Mouse (Mus musculus) Patski (cell line): Measurements from ENCODE around the gene Vtn. TPM values are rescaled to one million over a fixed set of nuclear protein-coding genes. Genes with fewer than 3 reads are reported as not detected.
A peak's percentile ranks its signal among the peaks of the same experiment; 100 is the strongest.

Experiments used
- ATAC-seq: fragments of 100-300 bp; one replicate; pipeline ENCODE4 v1.8.0; 2021
- CTCF ChIA-PET: fragments of 350-600 bp; sonication (Branson Sonifier 250); formaldehyde crosslinking; loops from one replicate; lab custom pipeline; 2022; ENCODE audit warnings: inconsistent platforms; lab: Charles Lee
- POLR2A ChIA-PET: fragments of 350-600 bp; sonication (Branson Sonifier 250); formaldehyde crosslinking; loops from one replicate; lab custom pipeline; 2022; ENCODE audit warnings: antibody characterized with exemption, inconsistent platforms; lab: Charles Lee
- DNase-seq: peaks from one replicate; pipeline ENCODE4 v3.0.0-alpha.2; 2011; ENCODE audit warnings: low read depth, low spot score
- H3K27me3 ChIP-seq: fragments of 371-371 bp; one replicate; pipeline ENCODE4 v1.5.1; 2021
- CTCF ChIP-seq: fragments of 100-300 bp; IDR thresholded peaks from one replicate; pipeline ENCODE4 v1.5.1; 2021
- in situ Hi-C: fragments of 300-500 bp; cut with MboI; formaldehyde crosslinking; loops from 3 replicates; pipeline ENCODE4 v1.11.1; 2018; ENCODE audit warnings: low pct_unique_long_range_greater_than_20kb, mixed read lengths
- polyA plus RNA-seq: library from polyadenylated mRNA; unstranded; gene quantifications from one replicate; pipeline ENCODE4 v1.2.3, GENCODE M21; 2021

Gene Vtn
- polyA plus RNA-seq, 1 experiment from 2014 or later: not detected

DNA sequence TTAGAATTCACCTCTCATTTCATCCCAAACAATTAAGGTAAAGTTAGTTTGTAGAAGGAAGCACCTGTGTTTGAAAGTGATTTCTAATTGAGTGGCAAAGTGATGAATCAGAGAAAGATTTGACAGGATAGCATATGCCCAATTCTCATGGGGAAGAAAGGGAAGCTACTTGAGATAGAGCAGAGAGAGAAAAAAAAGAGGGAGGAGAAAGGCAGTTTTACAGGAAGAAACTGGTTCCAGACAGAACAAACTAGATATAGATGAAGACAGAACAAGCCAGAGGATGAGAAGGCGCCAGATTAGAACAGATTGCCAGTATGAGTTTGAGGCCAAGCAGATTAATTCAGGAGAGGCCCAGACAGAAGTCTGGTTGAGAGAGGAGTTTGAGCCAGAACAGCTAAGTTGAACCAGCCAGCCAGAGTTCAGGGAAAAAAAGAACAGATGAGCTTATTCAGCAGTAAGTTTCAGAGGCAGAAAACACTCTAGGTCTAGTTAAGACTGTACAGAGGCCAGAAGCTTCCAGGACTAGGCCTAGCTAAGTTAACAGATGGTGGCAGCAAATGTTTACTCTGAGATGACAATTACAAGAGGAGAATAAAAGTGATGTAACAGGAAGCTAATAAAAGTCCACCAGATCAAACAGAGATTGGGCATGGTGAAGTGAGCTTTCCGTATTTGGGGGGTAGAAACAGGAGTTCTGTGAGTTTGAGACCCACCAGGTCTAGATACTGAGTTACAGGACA is 49.0 kb downstream of the Vtn start:
- POLR2A ChIA-PET: interaction anchor here (1.3 kb wide), 2 partner anchors 9 to 78 kb away, joined by 3 to 4 read pairs; no protein-coding TSS in a partner anchor
- TF ChIP-seq CTCF: no peak
- in situ Hi-C loops: no loop called here
- DNase-seq (no peak), ATAC-seq (no peak)
- CTCF ChIA-PET: interaction anchor here (1.3 kb wide), 1 partner anchor 13 kb away, joined by 4 read pairs; no protein-coding TSS in a partner anchor
- no peaks in the 10 kb centered on the region for H3K27me3 ChIP-seq

DNA sequence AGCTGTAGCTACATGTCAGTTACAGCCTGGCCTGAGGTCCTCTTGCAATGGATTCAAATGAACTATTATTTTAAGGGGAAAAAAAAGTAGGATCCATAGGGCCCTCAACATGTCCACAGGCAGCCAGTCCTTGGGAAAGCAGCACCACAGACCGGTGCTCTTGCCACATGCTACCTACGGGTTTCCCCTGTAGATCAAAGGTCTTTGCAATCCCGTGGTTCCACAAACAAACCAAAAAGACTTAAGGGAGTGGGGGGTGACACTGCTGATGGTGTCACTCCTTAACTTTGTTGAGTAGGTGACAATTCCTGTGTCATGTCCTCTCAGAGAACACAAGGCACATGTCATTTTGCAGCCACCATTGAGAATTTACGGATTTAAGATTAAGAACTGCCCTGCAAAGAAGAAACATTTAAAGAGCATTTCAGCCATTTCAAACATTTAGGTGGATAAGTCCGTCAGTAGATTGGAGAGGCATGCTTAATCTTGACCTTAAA is 50.6 kb downstream of the Vtn start:
- ATAC-seq (no peak), DNase-seq (no peak)
- CTCF ChIA-PET: no interaction called here
- in situ Hi-C loops: no loop called here
- H3K27me3 ChIP-seq: no peaks in the 10 kb centered on the region
- POLR2A ChIA-PET: no interaction called here
- no peak for TF ChIP-seq CTCF

DNA sequence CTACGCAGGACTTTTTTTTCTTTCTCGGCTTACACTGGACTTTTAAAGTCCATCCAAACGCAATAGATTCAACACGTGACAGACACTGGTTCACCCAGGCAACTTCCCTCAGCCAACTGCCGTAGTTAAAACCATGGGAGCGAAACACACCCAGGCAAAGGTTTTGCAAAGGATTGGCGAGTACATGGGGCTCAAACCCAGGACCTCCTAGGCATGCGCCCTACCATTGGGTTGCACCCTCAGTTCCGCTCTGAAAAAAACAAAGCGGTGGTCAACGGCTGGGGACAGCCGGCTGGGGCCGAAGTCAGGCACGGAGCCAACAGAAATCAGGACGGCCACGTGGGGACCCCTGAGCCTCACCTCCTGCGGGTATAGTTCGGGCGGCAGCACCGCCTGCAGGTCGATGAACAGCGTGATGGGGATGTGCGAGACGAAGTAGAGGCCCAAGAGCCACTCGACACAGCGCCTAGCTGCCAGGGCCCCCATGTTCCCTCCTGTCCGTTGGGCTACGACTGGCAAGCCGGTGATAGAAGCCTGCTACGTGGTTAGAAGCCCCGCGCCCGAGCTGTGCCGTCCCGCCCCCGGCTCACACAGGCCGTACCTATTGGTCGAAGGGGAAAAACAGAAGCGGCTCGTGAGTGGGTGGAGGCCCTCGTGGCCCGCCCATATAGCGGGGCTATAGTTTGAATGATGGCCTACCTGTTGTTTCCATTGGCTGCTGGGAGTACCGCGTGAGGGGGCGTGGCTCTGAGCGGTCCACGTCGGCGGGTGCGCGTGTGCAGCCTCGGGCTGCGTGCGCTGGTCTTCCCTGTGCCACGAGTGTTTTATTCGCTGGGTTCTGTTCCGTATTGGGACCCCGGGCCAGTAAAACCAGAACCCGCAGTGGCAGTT is 51.5 kb downstream of the Vtn start, which contains the start of gene Tmem97:
TSS of gene Tmem97 (minus strand) at position 610 of the 891 bp plus-strand sequence.
- POLR2A ChIA-PET: interaction anchor here (1.0 kb wide), 1 partner anchor 62 kb away, joined by 3 read pairs; no protein-coding TSS in a partner anchor
- CTCF ChIA-PET: no interaction called here
- in situ Hi-C loops: no loop called here
- TF ChIP-seq CTCF: no peak
- peak; percentile 94 for ATAC-seq
- H3K27me3 ChIP-seq: no peaks in the 10 kb centered on the region
- DNase-seq: peak; percentile 75

DNA sequence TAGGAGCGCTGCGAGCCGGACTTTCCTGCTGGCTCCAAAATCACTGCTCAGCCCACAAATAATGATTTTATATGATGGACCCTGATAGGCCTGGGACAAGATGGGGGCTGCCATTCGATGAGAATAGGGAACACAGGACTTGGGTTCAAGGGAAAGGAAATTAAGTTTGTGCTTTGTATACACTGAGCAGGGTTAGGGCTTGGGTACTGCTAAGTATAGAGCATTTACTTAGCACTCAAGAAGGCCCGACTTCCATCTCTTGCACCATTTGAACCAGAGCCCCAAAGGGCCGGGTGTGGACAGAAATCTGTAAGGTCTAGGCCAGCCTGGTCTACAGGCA is 52.1 kb downstream of the Vtn start:
- TF ChIP-seq CTCF: no peak
- ATAC-seq (no peak), DNase-seq (no peak)
- in situ Hi-C loops: no loop called here
- POLR2A ChIA-PET: interaction anchor here (1.0 kb wide), 1 partner anchor 62 kb away, joined by 3 read pairs; no protein-coding TSS in a partner anchor
- no peaks in the 10 kb centered on the region for H3K27me3 ChIP-seq
- CTCF ChIA-PET: no interaction called here

Other genes with a start within 250 kb of the Vtn start
- 192 TPM for gene 2610507B11Rik, start 237.3 kb upstream of the Vtn start, polyA plus RNA-seq
- gene BC030499, start 208.2 kb upstream of the Vtn start, polyA plus RNA-seq: 0.30 TPM
- 45.2 TPM for gene Spag5, start 197.6 kb upstream of the Vtn start, polyA plus RNA-seq
- gene Aldoc, start 176.1 kb upstream of the Vtn start, polyA plus RNA-seq: 0.32 TPM
- gene Pigs, start 170.7 kb upstream of the Vtn start, polyA plus RNA-seq: 96.5 TPM
- gene Unc119, start 155.6 kb upstream of the Vtn start, polyA plus RNA-seq: 55.0 TPM
- 0.37 TPM for gene Foxn1, start 112.5 kb upstream of the Vtn start, polyA plus RNA-seq
- gene Slc13a2, start 76.9 kb upstream of the Vtn start, polyA plus RNA-seq: 1.1 TPM
- gene Slc46a1, start 33.4 kb upstream of the Vtn start, polyA plus RNA-seq: 15.6 TPM
- gene Sarm1, start 1.3 kb upstream of the Vtn start, polyA plus RNA-seq: 1.4 TPM
- not detected for gene Sebox, start 4.4 kb downstream of the Vtn start, polyA plus RNA-seq
- 48.0 TPM for gene Tmem199, start 13.1 kb downstream of the Vtn start, polyA plus RNA-seq
- gene Poldip2, start 13.1 kb downstream of the Vtn start, polyA plus RNA-seq: 148 TPM
- 68.3 TPM for gene Tnfaip1, start 37.2 kb downstream of the Vtn start, polyA plus RNA-seq
- gene Ift20, start 37.3 kb downstream of the Vtn start, polyA plus RNA-seq: 77.8 TPM
- 19.1 TPM for gene Tmem97, start 51.7 kb downstream of the Vtn start, polyA plus RNA-seq
- gene Nlk, start 198.3 kb downstream of the Vtn start, polyA plus RNA-seq: 22.7 TPM